Mouse (Mus musculus) testis, adult 2 months (tissue): ENCODE measurements around the gene Pip4k2b.

Experiments
- CTCF ChIP-seq: fragments of 200-500 bp; IDR thresholded peaks from 2 replicates; pipeline ENCODE4 v1.5.1; 2012; ENCODE audit warnings: low read depth, mild to moderate bottlenecking, inconsistent platforms, low read length, moderate library complexity; ENCODE audit not compliant: control insufficient read depth, insufficient read depth, insufficient replicate concordance
- POLR2A ChIP-seq: fragments of 200-500 bp; IDR thresholded peaks from 2 replicates; pipeline ENCODE4 v1.6.1; 2012; ENCODE audit warnings: low read depth, mild to moderate bottlenecking, inconsistent platforms, low read length, moderate library complexity; ENCODE audit not compliant: control insufficient read depth

DNA sequence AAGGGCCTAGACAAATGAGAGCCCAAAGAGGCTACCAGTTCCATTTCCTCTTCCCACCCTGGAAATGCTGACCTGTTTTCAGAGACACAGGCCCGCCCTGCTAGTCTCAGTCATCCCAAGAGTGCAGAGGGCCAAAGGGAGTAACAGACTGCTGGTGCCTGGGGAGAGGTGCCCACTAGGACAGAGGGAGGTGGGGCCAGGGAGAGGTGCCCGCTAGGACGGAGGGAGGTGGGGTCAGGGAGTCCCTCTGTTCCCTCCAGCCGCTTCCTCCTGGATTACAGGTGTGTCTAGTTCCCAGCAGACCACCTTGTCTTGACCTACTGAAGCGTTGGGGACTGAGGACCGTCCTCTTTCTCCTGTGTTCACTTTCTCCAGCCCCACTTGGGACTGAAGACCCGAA, 59.7 kb downstream of the Pip4k2b start:
- no peak for TF ChIP-seq POLR2A
- TF ChIP-seq CTCF: no peak
